ENCODE assay signal across 8 mouse cellular contexts in the genomic region with DNA sequence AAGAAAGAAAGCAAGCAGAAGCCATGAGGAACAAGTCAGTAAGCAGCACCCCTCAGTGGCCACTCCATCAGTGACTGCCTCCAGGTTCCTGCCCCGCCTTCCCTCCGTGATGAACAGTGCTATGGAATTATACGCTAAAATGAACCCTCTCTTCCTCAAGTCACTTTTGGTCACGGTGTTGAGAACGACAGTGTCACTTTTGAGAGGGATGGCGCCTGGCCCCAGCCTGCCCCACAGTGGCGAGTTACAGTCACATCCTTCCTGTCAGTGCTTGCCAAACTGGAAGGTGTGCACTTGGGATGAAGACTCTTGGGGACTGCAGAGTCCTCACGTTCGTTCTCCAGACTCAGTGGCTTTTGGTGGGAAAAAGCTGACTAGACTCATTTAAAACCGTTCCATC. TPM values are rescaled to one million over a fixed set of nuclear protein-coding genes. Genes with fewer than 3 reads are reported as not detected.
DNase-seq lines count a peak whose midpoint lies in the region; TF ChIP-seq lines count a peak whose summit lies in the region.

No protein-coding gene starts in this region.

- TF ChIP-seq CTCF in gastrocnemius, adult 2 months (IDR thresholded peaks at IDR 0.05): peak; percentile 59
- TF ChIP-seq CTCF in lung, adult 2 months (IDR thresholded peaks at IDR 0.05; ENCODE audit: insufficient read depth, low read length): peak; percentile 63

- 26% methylated on average over 10 of the region's 10 CpGs for WGBS in lung, adult 2 months

- no peak overlapping the region for H3K27ac ChIP-seq in gastrocnemius, adult 2 months

- no peak for TF ChIP-seq POLR2A in lung, adult 2 months (IDR thresholded peaks at IDR 0.05; ENCODE audit: borderline replicate concordance, extremely low read depth, low read depth, low read length)

- intact Hi-C loops in gastrocnemius, adult 2 months (cut with DNase I): no loop called here
- intact Hi-C loops in gastrocnemius, postnatal 14 days (cut with DNase I; ENCODE audit: low total_unique reads): loop anchor here (5.0 kb wide), 2 partner anchors 135 to 150 kb away; no protein-coding TSS in a partner anchor

- no peaks in the 10 kb centered on the region for H3K4me1 ChIP-seq in lung, adult 2 months (ENCODE audit: control insufficient read depth, insufficient read depth, low read length)

- no peak overlapping the region for H3K4me3 ChIP-seq in gastrocnemius, adult 2 months
- H3K4me3 ChIP-seq in lung, adult 2 months (replicated peaks; ENCODE audit: extremely low read depth, low read depth, low read length): no peak overlapping the region

- peak; percentile 49 for DNase-seq in gastrocnemius, adult 2 months
- no peak for DNase-seq in gastrocnemius, postnatal 14 days
- DNase-seq in A20 (ENCODE audit: low read depth, low spot score): peak; percentile 42
- DNase-seq in adrenal gland, postnatal 14 days: peak; percentile 62
- DNase-seq in lung, adult 2 months: peak; percentile 25
- no peak for DNase-seq in ovary, postnatal 36 days (ENCODE audit: low spot score)
- no peak for DNase-seq in right cerebral cortex, adult 18-20 months
- no peak for DNase-seq in gastrocnemius, adult 8-10 months (ENCODE audit: low spot score in 2 of 2)

RNA-seq across cellular contexts. Expression of gene Batf, which starts 39.1 kb away (rescaled TPM):
- total RNA-seq in gastrocnemius, adult 2 months (2021): under 1 TPM in 1 of 2 experiments, not detected in 1; 0.33 TPM
- under 1 TPM; 0.29 to 0.40 TPM for total RNA-seq in gastrocnemius, postnatal 14 days (2021)
- 0.74 and 1.7 TPM in 2 replicates for total RNA-seq in adrenal gland, postnatal 14 days (2021)
- 8.7 and 10.5 TPM in 2 replicates for polyA plus RNA-seq in lung, adult 2 months (2012; rRNA removed)
- total RNA-seq in gastrocnemius, adult 8-10 months (2022): not detected

RNA-seq across cellular contexts. Expression of gene Jdp2, which starts 48.5 kb away (rescaled TPM):
- 1 to 10 TPM; 3.9 to 8.8 TPM for total RNA-seq in gastrocnemius, adult 2 months (2021)
- 10 to 100 TPM in 1 of 2 experiments, 1 to 10 TPM in 1; 9.4 to 11.6 TPM for total RNA-seq in gastrocnemius, postnatal 14 days (2021)
- 16.7 and 18.7 TPM in 2 replicates for total RNA-seq in adrenal gland, postnatal 14 days (2021)
- polyA plus RNA-seq in lung, adult 2 months (2012; rRNA removed): 21.6 and 30.9 TPM in 2 replicates
- total RNA-seq in gastrocnemius, adult 8-10 months (2022): 1 to 10 TPM; 3.0 to 4.5 (median 3.8) TPM

Comparison
In these comparisons a context has a peak if more than half of its experiments do, and no peak if none do; other contexts are left out.
1. DNase-seq: peak in gastrocnemius, adult 2 months (single experiment), A20 (single experiment), adrenal gland, postnatal 14 days (single experiment) and lung, adult 2 months (single experiment); none in gastrocnemius, postnatal 14 days (single experiment), ovary, postnatal 36 days (single experiment), right cerebral cortex, adult 18-20 months (single experiment) and gastrocnemius, adult 8-10 months (0 of 2).